Mouse (Mus musculus) gastrocnemius, adult 2 months (tissue): ENCODE measurements around the gene Cbfb. TPM values are rescaled to one million over a fixed set of nuclear protein-coding genes. Genes with fewer than 3 reads are reported as not detected.

Source experiments
- DNase-seq: peaks from one replicate; pipeline ENCODE4 v3.0.0; 2022
- H3K27ac ChIP-seq: fragments of 200-600 bp; 2 replicates; pipeline ENCODE4 v1.8.1; 2022; ENCODE audit warnings: mild to moderate bottlenecking
- H3K4me3 ChIP-seq: fragments of 200-600 bp; 2 replicates; pipeline ENCODE4 v1.8.1; 2022; ENCODE audit warnings: mild to moderate bottlenecking, moderate library complexity
- CTCF ChIP-seq: fragments of 200-600 bp; IDR thresholded peaks from 2 replicates; pipeline ENCODE4 v1.8.1; 2022; ENCODE audit warnings: antibody characterized with exemption, mild to moderate bottlenecking, moderate library complexity
- intact Hi-C: fragments of 180-260 bp; cut with DNase I; formaldehyde crosslinking; loops from one replicate; pipeline ENCODE4 v1.15.1; 2025
- long read RNA-seq, 2 experiments: library from polyadenylated mRNA; stranded (forward); transcript quantifications; one replicate each; pipeline ENCODE4 v2.0.0; 2021
- total RNA-seq, 2 experiments: library from RNA; stranded (reverse); gene quantifications; 2 replicates each; pipeline ENCODE4 v1.2.3; 2021

Cbfb gene
- 10 to 100 TPM; 58.9 to 76.8 TPM for total RNA-seq
- long read RNA-seq, experiment 1, transcript Cbfb-201 (6 exons, 2,883 nt), result minor isoform, 14 of 65 reads
- long read RNA-seq, experiment 1, transcript Cbfb-202 (6 exons, 2,891 nt), result major isoform, 18 of 65 reads
- long read RNA-seq, experiment 1, partial matches to known transcripts, result 23 of 65 reads
- long read RNA-seq, experiment 1, other reads (novel, unspliced or antisense), result 10 of 65 reads
- long read RNA-seq, experiment 2, transcript Cbfb-201 (6 exons, 2,883 nt), result minor isoform, 13 of 68 reads
- long read RNA-seq, experiment 2, transcript Cbfb-202 (6 exons, 2,891 nt), result major isoform, 17 of 68 reads
- long read RNA-seq, experiment 2, partial matches to known transcripts, result 29 of 68 reads
- long read RNA-seq, experiment 2, other reads (novel, unspliced or antisense), result 8 of 68 reads

- intact Hi-C loops, result loop anchor here (5.0 kb wide), 1 partner anchor 52 kb away; no protein-coding TSS in a partner anchor
- no peak for TF ChIP-seq CTCF
- DNase-seq, result peak; percentile 99
Observed at GRCm38 (mm10) chr8:105170381-105171115, at the start of gene Cbfb. Gene Cbfb (plus strand): TSS chr8:105170674.

GRCm38 (mm10) chr8:105129864-105130263 is 40.6 kb upstream of the Cbfb start:
- TF ChIP-seq CTCF, result no peak
- H3K27ac ChIP-seq, result no peak overlapping the region
- intact Hi-C loops, result no loop called here
- DNase-seq, result no peak
- H3K4me3 ChIP-seq, result no peak overlapping the region

More at GRCm38 (mm10) chr8:105170381-105171115, at the start of gene Cbfb:
- Histone ChIP-seq H3K27ac (peak within 1 kb of the TSS; percentile 97), H3K4me3 (peak within 1 kb of the TSS; percentile 94)

- no peak for DNase-seq
- TF ChIP-seq CTCF, result no peak
- Histone ChIP-seq H3K4me3 (no peak within 1 kb of the TSS), H3K27ac (no peak within 1 kb of the TSS)
- intact Hi-C loops, result no loop called here
Observed at GRCm38 (mm10) chr8:105131509-105131908, 39.0 kb upstream of the Cbfb start, which contains the start of gene Ces4a. Gene Ces4a (plus strand): TSS chr8:105131800.

- peak; percentile 81 for DNase-seq
- intact Hi-C loops, result loop anchor here (1.0 kb wide), 2 partner anchors 80 to 121 kb away; no protein-coding TSS in a partner anchor
- no peak overlapping the region for H3K27ac ChIP-seq
- no peak overlapping the region for H3K4me3 ChIP-seq
- TF ChIP-seq CTCF, result peak; percentile 94; the same call in 1 of the 2 replicates
Observed at GRCm38 (mm10) chr8:105138423-105138822, 32.1 kb upstream of the Cbfb start.

- DNase-seq, result no peak
- intact Hi-C loops, result no loop called here
- Histone ChIP-seq H3K27ac (no peak overlapping the region), H3K4me3 (no peak overlapping the region)
- TF ChIP-seq CTCF, result no peak
Observed at GRCm38 (mm10) chr8:105142395-105142794, 28.1 kb upstream of the Cbfb start.

- no peak for TF ChIP-seq CTCF
- Histone ChIP-seq H3K27ac (no peak overlapping the region), H3K4me3 (no peak overlapping the region)
- DNase-seq, result no peak
- intact Hi-C loops, result no loop called here
Observed at GRCm38 (mm10) chr8:105151654-105152053, 18.8 kb upstream of the Cbfb start.

GRCm38 (mm10) chr8:105152623-105153398 is 17.7 kb upstream of the Cbfb start:
- TF ChIP-seq CTCF, result peak; percentile 2; the same call in 1 of the 2 replicates
- peak overlapping the region; percentile 61 for H3K27ac ChIP-seq
- H3K4me3 ChIP-seq, result peak overlapping the region; percentile 72
- intact Hi-C loops, result no loop called here
- peak; percentile 93 for DNase-seq

- intact Hi-C loops, result no loop called here
- no peak overlapping the region for H3K27ac ChIP-seq
- no peak overlapping the region for H3K4me3 ChIP-seq
- DNase-seq, result no peak
- no peak for TF ChIP-seq CTCF
Observed at GRCm38 (mm10) chr8:105154316-105154715, 16.2 kb upstream of the Cbfb start.

GRCm38 (mm10) chr8:105155091-105155745 is 15.3 kb upstream of the Cbfb start:
- Histone ChIP-seq H3K27ac (no peak overlapping the region), H3K4me3 (no peak overlapping the region)
- DNase-seq, result no peak
- intact Hi-C loops, result loop anchor here (5.0 kb wide), 1 partner anchor 62 kb away; no protein-coding TSS in a partner anchor
- TF ChIP-seq CTCF, result no peak

- peak; percentile 79 for TF ChIP-seq CTCF
- intact Hi-C loops, result loop anchor here (5.0 kb wide), 1 partner anchor 60 kb away; no protein-coding TSS in a partner anchor
- DNase-seq, result peak; percentile 66
- Histone ChIP-seq H3K27ac (no peak overlapping the region), H3K4me3 (no peak overlapping the region)
Observed at GRCm38 (mm10) chr8:105157555-105157954, 12.9 kb upstream of the Cbfb start.

GRCm38 (mm10) chr8:105158084-105158483 is 12.4 kb upstream of the Cbfb start:
- intact Hi-C loops, result loop anchor here (5.0 kb wide), 1 partner anchor 59 kb away; no protein-coding TSS in a partner anchor
- no peak overlapping the region for H3K27ac ChIP-seq
- H3K4me3 ChIP-seq, result no peak overlapping the region
- DNase-seq, result no peak
- TF ChIP-seq CTCF, result no peak
